Mouse (Mus musculus): ENCODE measurements around the gene Atp6v1b1. TPM values are rescaled to one million over a fixed set of nuclear protein-coding genes. Genes with fewer than 3 reads are reported as not detected.

Gene Atp6v1b1
- polyA plus RNA-seq, 1 experiment from 2014 or later: 0.08 TPM

GRCm38 (mm10) chr6:83707738-83708510 lies 34.9 kb upstream of the Atp6v1b1 start:
- WGBS: 7% methylated on average over 6 of the region's 6 CpGs
- no peaks in the 10 kb centered on the region for H3K36me3 ChIP-seq
- H3K27me3 ChIP-seq (replicated peaks): peaks cover 96% of the 10 kb centered on the region
- no peak overlapping the region for H3K4me3 ChIP-seq (replicated peaks)
- ATAC-seq (ENCODE audit: insufficient read depth, low FRiP score, low read depth): no peak
- no peak overlapping the region for H3K9ac ChIP-seq
- H3K27ac ChIP-seq: no peak overlapping the region
- H3K4me2 ChIP-seq: no peak overlapping the region
- peaks cover 18% of the 10 kb centered on the region for H3K4me1 ChIP-seq
- H3K9me3 ChIP-seq: no peaks in the 10 kb centered on the region

GRCm38 (mm10) chr6:83710361-83711066 lies 32.3 kb upstream of the Atp6v1b1 start:
- peaks cover 22% of the 10 kb centered on the region for H3K4me1 ChIP-seq
- no peak overlapping the region for H3K9ac ChIP-seq
- no peak overlapping the region for H3K27ac ChIP-seq
- no peaks in the 10 kb centered on the region for H3K9me3 ChIP-seq
- H3K4me3 ChIP-seq (replicated peaks): peak overlapping the region; percentile 41
- H3K36me3 ChIP-seq: no peaks in the 10 kb centered on the region
- peak overlapping the region; percentile 82 for H3K4me2 ChIP-seq
- WGBS: under 1% methylated on average over 32 of the region's 32 CpGs
- H3K27me3 ChIP-seq (replicated peaks): peaks cover 98% of the 10 kb centered on the region
- 0 out of 2 replicates have a peak, but pooled peaks have one; percentile 37 for ATAC-seq (ENCODE audit: insufficient read depth, low FRiP score, low read depth)

- Histone ChIP-seq H3K9ac (no peak within 1 kb of the TSS), H3K9me3 (no peaks in the 10 kb centered on the region), H3K4me3 (replicated peaks) (peak within 1 kb of the TSS; percentile 41), H3K27me3 (replicated peaks) (peaks cover 99% of the 10 kb centered on the region), H3K4me2 (peak within 1 kb of the TSS; percentile 82), H3K36me3 (no peaks in the 10 kb centered on the region), H3K4me1 (peaks cover 22% of the 10 kb centered on the region), H3K27ac (no peak within 1 kb of the TSS)
- 2% methylated on average over 45 of the region's 46 CpGs for WGBS
- ATAC-seq (ENCODE audit: insufficient read depth, low FRiP score, low read depth): peak; percentile 80
Measured at GRCm38 (mm10) chr6:83711067-83711675, 31.6 kb upstream of the Atp6v1b1 start, which contains the start of gene Vax2. TSS of gene Vax2 (plus strand) at chr6:83711264.

GRCm38 (mm10) chr6:83711725-83712475 lies 30.9 kb upstream of the Atp6v1b1 start:
- Histone ChIP-seq H3K27ac (no peak overlapping the region), H3K27me3 (replicated peaks) (peaks cover 98% of the 10 kb centered on the region), H3K36me3 (no peaks in the 10 kb centered on the region), H3K9ac (no peak overlapping the region), H3K4me2 (peak overlapping the region; percentile 82), H3K4me1 (peaks cover 22% of the 10 kb centered on the region), H3K4me3 (replicated peaks) (peak overlapping the region; percentile 41), H3K9me3 (no peaks in the 10 kb centered on the region)
- 4% methylated on average over 44 of the region's 45 CpGs for WGBS
- ATAC-seq (ENCODE audit: insufficient read depth, low FRiP score, low read depth): no peak

GRCm38 (mm10) chr6:83713271-83714136 lies 29.3 kb upstream of the Atp6v1b1 start:
- Histone ChIP-seq H3K9me3 (no peaks in the 10 kb centered on the region), H3K4me3 (replicated peaks) (no peak overlapping the region), H3K9ac (no peak overlapping the region), H3K27ac (no peak overlapping the region), H3K36me3 (no peaks in the 10 kb centered on the region), H3K4me2 (no peak overlapping the region), H3K4me1 (peaks cover 22% of the 10 kb centered on the region), H3K27me3 (replicated peaks) (peaks cover 97% of the 10 kb centered on the region)
- ATAC-seq (ENCODE audit: insufficient read depth, low FRiP score, low read depth): no peak
- WGBS: 5% methylated on average over 12 of the region's 12 CpGs

- no peaks in the 10 kb centered on the region for H3K9me3 ChIP-seq
- no peak for ATAC-seq (ENCODE audit: insufficient read depth, low FRiP score, low read depth)
- peaks cover 22% of the 10 kb centered on the region for H3K4me1 ChIP-seq
- no peak overlapping the region for H3K9ac ChIP-seq
- WGBS: 2% methylated on average over 34 of the region's 34 CpGs
- H3K4me3 ChIP-seq (replicated peaks): no peak overlapping the region; the same call in 1 of the 2 replicates
- no peaks in the 10 kb centered on the region for H3K36me3 ChIP-seq
- no peak overlapping the region for H3K4me2 ChIP-seq
- peaks cover 95% of the 10 kb centered on the region for H3K27me3 ChIP-seq (replicated peaks)
- H3K27ac ChIP-seq: no peak overlapping the region
Measured at GRCm38 (mm10) chr6:83714221-83715123, 28.3 kb upstream of the Atp6v1b1 start.

GRCm38 (mm10) chr6:83715461-83716196 lies 27.2 kb upstream of the Atp6v1b1 start:
- Histone ChIP-seq H3K9ac (no peak overlapping the region), H3K36me3 (no peaks in the 10 kb centered on the region), H3K9me3 (no peaks in the 10 kb centered on the region), H3K4me3 (replicated peaks) (no peak overlapping the region), H3K27ac (no peak overlapping the region), H3K4me1 (peaks cover 18% of the 10 kb centered on the region), H3K27me3 (replicated peaks) (peaks cover 94% of the 10 kb centered on the region), H3K4me2 (no peak overlapping the region)
- no peak for ATAC-seq (ENCODE audit: insufficient read depth, low FRiP score, low read depth)
- WGBS: 6% methylated on average over 30 of the region's 30 CpGs

GRCm38 (mm10) chr6:83717026-83717425 lies 25.8 kb upstream of the Atp6v1b1 start:
- Histone ChIP-seq H3K9ac (no peak overlapping the region), H3K27ac (no peak overlapping the region), H3K4me3 (replicated peaks) (no peak overlapping the region), H3K9me3 (no peaks in the 10 kb centered on the region), H3K4me1 (peaks cover 4% of the 10 kb centered on the region; the same call in 1 of the 2 replicates), H3K27me3 (replicated peaks) (peaks cover 94% of the 10 kb centered on the region), H3K36me3 (no peaks in the 10 kb centered on the region), H3K4me2 (no peak overlapping the region)
- WGBS: 2% methylated on average over 8 of the region's 8 CpGs
- ATAC-seq (ENCODE audit: insufficient read depth, low FRiP score, low read depth): no peak

GRCm38 (mm10) chr6:83722526-83722925 lies 20.3 kb upstream of the Atp6v1b1 start:
- Histone ChIP-seq H3K27ac (no peak overlapping the region), H3K27me3 (replicated peaks) (peaks cover 49% of the 10 kb centered on the region), H3K4me1 (no peaks in the 10 kb centered on the region), H3K36me3 (no peaks in the 10 kb centered on the region), H3K9ac (no peak overlapping the region), H3K4me2 (no peak overlapping the region), H3K9me3 (no peaks in the 10 kb centered on the region), H3K4me3 (replicated peaks) (no peak overlapping the region)
- WGBS: 16% methylated on average over 6 of the region's 6 CpGs
- ATAC-seq (ENCODE audit: insufficient read depth, low FRiP score, low read depth): no peak

- Histone ChIP-seq H3K9ac (no peak overlapping the region), H3K4me3 (replicated peaks) (no peak overlapping the region), H3K36me3 (no peaks in the 10 kb centered on the region), H3K4me1 (no peaks in the 10 kb centered on the region), H3K27me3 (replicated peaks) (peaks cover 20% of the 10 kb centered on the region), H3K4me2 (no peak overlapping the region), H3K27ac (no peak overlapping the region), H3K9me3 (no peaks in the 10 kb centered on the region)
- 51% methylated on average over 4 of the region's 4 CpGs for WGBS
- no peak for ATAC-seq (ENCODE audit: insufficient read depth, low FRiP score, low read depth)
Measured at GRCm38 (mm10) chr6:83727178-83727577, 15.6 kb upstream of the Atp6v1b1 start.

All from stomach, embryonic 15.5 days (tissue).